Mouse (Mus musculus): Measurements from ENCODE around the gene Gimap9. TPM values are rescaled to one million over a fixed set of nuclear protein-coding genes. Genes with fewer than 3 reads are reported as not detected.

Gene Gimap9
- total RNA-seq, 2 experiments from 2014 or later: 1.1 to 1.3 TPM

Other genes starting within 250 kb of the Gimap9 start
- gene Zfp467, start 230.3 kb upstream of the Gimap9 start, total RNA-seq (2021): 10 to 100 TPM; 27.7 to 29.6 TPM
- gene Sspo, start 227.9 kb upstream of the Gimap9 start, total RNA-seq (2021): under 1 TPM; 0.08 TPM
- 100 to 1,000 TPM; 254 to 288 TPM for gene Atp6v0e2, start 138.5 kb upstream of the Gimap9 start, total RNA-seq (2021)
- gene Lrrc61, start 121.3 kb upstream of the Gimap9 start, total RNA-seq (2021): 10 to 100 TPM; 28.8 to 35.0 TPM
- gene Rarres2, start 103.3 kb upstream of the Gimap9 start, total RNA-seq (2021): 1 to 10 TPM; 6.9 to 7.0 TPM
- gene Gm45021, start 86.5 kb upstream of the Gimap9 start, total RNA-seq (2021): not detected
- gene Repin1, start 82.2 kb upstream of the Gimap9 start, total RNA-seq (2021): 10 to 100 TPM; 27.1 to 28.6 TPM
- not detected for gene Gm44965, start 82.2 kb upstream of the Gimap9 start, total RNA-seq (2021)
- 10 to 100 TPM in 1 of 2 experiments, 1 to 10 TPM in 1; 9.8 to 10.5 TPM for gene Zfp775, start 74.1 kb upstream of the Gimap9 start, total RNA-seq (2021)
- 10 to 100 TPM; 14.1 to 15.1 TPM for gene AI854703, start 49.4 kb upstream of the Gimap9 start, total RNA-seq (2021)
- gene Gimap8, start 28.9 kb upstream of the Gimap9 start, total RNA-seq (2021): 1 to 10 TPM; 1.2 to 1.6 TPM
- 1 to 10 TPM in 1 of 2 experiments, under 1 TPM in 1; 0.77 to 1.4 TPM for gene Gimap4, start 8.4 kb downstream of the Gimap9 start, total RNA-seq (2021)
- 1 to 10 TPM; 6.0 to 6.3 TPM for gene Gimap6, start 32.1 kb downstream of the Gimap9 start, total RNA-seq (2021)
- not detected for gene Gm28053, start 42.5 kb downstream of the Gimap9 start, total RNA-seq (2021)
- not detected for gene Gimap7, start 42.5 kb downstream of the Gimap9 start, total RNA-seq (2021)
- 1 to 10 TPM; 2.7 to 3.5 TPM for gene Gimap1, start 62.9 kb downstream of the Gimap9 start, total RNA-seq (2021)
- 1 to 10 TPM; 1.4 to 1.5 TPM for gene Gimap5, start 70.1 kb downstream of the Gimap9 start, total RNA-seq (2021)
- gene Gimap3, start 94.7 kb downstream of the Gimap9 start, total RNA-seq (2021): not detected
- gene Tmem176a, start 164.8 kb downstream of the Gimap9 start, total RNA-seq (2021): 10 to 100 TPM in 1 of 2 experiments, 1 to 10 TPM in 1; 8.8 to 10.4 TPM
- 10 to 100 TPM; 25.8 to 32.2 TPM for gene Tmem176b, start 165.4 kb downstream of the Gimap9 start, total RNA-seq (2021)
- not detected for gene Aoc1, start 196.8 kb downstream of the Gimap9 start, total RNA-seq (2021)